Mouse (Mus musculus) G1E (cell line): ENCODE measurements around the gene Epb41l3.

Source experiments
- CTCF ChIP-seq: IDR thresholded peaks from 2 replicates; pipeline ENCODE4 v1.5.1; 2012; ENCODE audit warnings: low read depth, low read length, inconsistent platforms, mixed read lengths
- POLR2AphosphoS5 ChIP-seq: IDR thresholded peaks from 2 replicates; pipeline ENCODE4 v1.6.1; 2012; ENCODE audit warnings: low read depth, low read length, inconsistent platforms; ENCODE audit not compliant: insufficient replicate concordance
- TAL1 ChIP-seq: conservative IDR thresholded peaks from 2 replicates; pipeline ENCODE4 v1.6.1; 2012; ENCODE audit warnings: low read depth, low read length, inconsistent platforms, mixed read lengths

- no peak for TF ChIP-seq TAL1
- TF ChIP-seq CTCF: no peak
- TF ChIP-seq POLR2AphosphoS5: no peak
Observed at GRCm38 (mm10) chr17:69239423-69239822, 163.9 kb downstream of the Epb41l3 start.
